Mouse (Mus musculus): ENCODE data around the gene Pde1c.
"Not testable (repeated sequence)": the region's sequence is repeated elsewhere in the genome, so short reads cannot be mapped to it uniquely, and the experiment has no call there.

Gene Pde1c

GRCm38 (mm10) chr6:56568470-56569372 lies at the start of gene Pde1c:
Pde1c (minus strand) TSS chr6:56569103.
- peak in 1 of 2 experiments; percentile 14 for DNase-seq (ENCODE audit: low spot score in 2 of 2)

GRCm38 (mm10) chr6:56616982-56617613 lies 48.2 kb upstream of the Pde1c start:
- DNase-seq (ENCODE audit: low spot score in 2 of 2): peak in 1 of 2 experiments; percentile 7

GRCm38 (mm10) chr6:56616228-56616981 lies 47.5 kb upstream of the Pde1c start:
- DNase-seq (ENCODE audit: low spot score in 2 of 2): no peak

GRCm38 (mm10) chr6:56609529-56609928 lies 40.6 kb upstream of the Pde1c start:
- not testable (repeated sequence) for DNase-seq (ENCODE audit: low spot score in 2 of 2)

- DNase-seq (ENCODE audit: low spot score in 2 of 2): peak; percentile 66 to 73
These were observed 39.4 kb upstream of the Pde1c start for GRCm38 (mm10) chr6:56608277-56608676.

GRCm38 (mm10) chr6:56579568-56579967 lies 10.7 kb upstream of the Pde1c start:
- no peak for DNase-seq (ENCODE audit: low spot score in 2 of 2)

GRCm38 (mm10) chr6:56560891-56561290 lies 8.0 kb downstream of the Pde1c start:
- no peak for DNase-seq (ENCODE audit: low spot score in 2 of 2)

GRCm38 (mm10) chr6:56560474-56560888 lies 8.4 kb downstream of the Pde1c start:
- peak; percentile 40 to 88 for DNase-seq (ENCODE audit: low spot score in 2 of 2)

GRCm38 (mm10) chr6:56558711-56559110 lies 10.2 kb downstream of the Pde1c start:
- no peak for DNase-seq (ENCODE audit: low spot score in 2 of 2)

GRCm38 (mm10) chr6:56555848-56556247 lies 13.1 kb downstream of the Pde1c start:
- no peak for DNase-seq (ENCODE audit: low spot score in 2 of 2)

GRCm38 (mm10) chr6:56555382-56555781 lies 13.5 kb downstream of the Pde1c start:
- DNase-seq (ENCODE audit: low spot score in 2 of 2): peak in 1 of 2 experiments; percentile 45

GRCm38 (mm10) chr6:56551022-56551421 lies 17.9 kb downstream of the Pde1c start:
- no peak for DNase-seq (ENCODE audit: low spot score in 2 of 2)

GRCm38 (mm10) chr6:56540247-56540646 lies 28.7 kb downstream of the Pde1c start:
- no peak for DNase-seq (ENCODE audit: low spot score in 2 of 2)

- DNase-seq (ENCODE audit: low spot score in 2 of 2): no peak
These were observed 34.2 kb downstream of the Pde1c start for GRCm38 (mm10) chr6:56534653-56535052.

- no peak for DNase-seq (ENCODE audit: low spot score in 2 of 2)
These were observed 36.6 kb downstream of the Pde1c start for GRCm38 (mm10) chr6:56532257-56532656.

- DNase-seq (ENCODE audit: low spot score in 2 of 2): peak in 1 of 2 experiments; percentile 25
These were observed 44.7 kb downstream of the Pde1c start for GRCm38 (mm10) chr6:56523938-56524866.

- no peak for DNase-seq (ENCODE audit: low spot score in 2 of 2)
These were observed 79.7 kb downstream of the Pde1c start for GRCm38 (mm10) chr6:56489161-56489560.

GRCm38 (mm10) chr6:56485078-56485477 lies 83.8 kb downstream of the Pde1c start:
- no peak for DNase-seq (ENCODE audit: low spot score in 2 of 2)

GRCm38 (mm10) chr6:56480914-56481482 lies 87.9 kb downstream of the Pde1c start:
- DNase-seq (ENCODE audit: low spot score in 2 of 2): peak in 1 of 2 experiments; percentile 71

GRCm38 (mm10) chr6:56476581-56476980 lies 92.3 kb downstream of the Pde1c start:
- peak; percentile 40 to 44 for DNase-seq (ENCODE audit: low spot score in 2 of 2)

All from cerebellum, postnatal 4 days (tissue).